Mouse (Mus musculus) brain, embryonic 14.5 days (tissue): Measurements from ENCODE around the gene Bap1.

Source experiments
- CTCF ChIP-seq: fragments of 200-500 bp; IDR thresholded peaks from 2 replicates; pipeline ENCODE4 v1.5.1; 2012; ENCODE audit warnings: inconsistent platforms, mild to moderate bottlenecking, moderate library complexity, borderline replicate concordance; ENCODE audit not compliant: insufficient read depth, insufficient read length; ENCODE audit errors: extremely low read depth
- POLR2A ChIP-seq: fragments of 200-500 bp; IDR thresholded peaks from 2 replicates; pipeline ENCODE4 v1.6.1; 2012; ENCODE audit warnings: mild to moderate bottlenecking, inconsistent platforms, borderline replicate concordance; ENCODE audit not compliant: poor library complexity, insufficient read depth, insufficient read length, severe bottlenecking; ENCODE audit errors: extremely low read depth

- TF ChIP-seq CTCF, result no peak
- no peak for TF ChIP-seq POLR2A
Measured at GRCm38 (mm10) chr14:31250222-31251083, 797 bp upstream of the Bap1 start.
